Mouse (Mus musculus) spleen, adult 2 months (tissue): ENCODE measurements around the gene Fhad1.

ENCODE experiments used
- CTCF ChIP-seq: fragments of 200-500 bp; IDR thresholded peaks from 2 replicates; pipeline ENCODE4 v1.5.1; 2011; ENCODE audit warnings: mild to moderate bottlenecking, inconsistent platforms; ENCODE audit not compliant: insufficient read depth, insufficient read length, insufficient replicate concordance; ENCODE audit errors: extremely low read depth
- POLR2A ChIP-seq: fragments of 200-500 bp; IDR thresholded peaks from 2 replicates; pipeline ENCODE4 v1.6.1; 2011; ENCODE audit warnings: low read depth, low read length, inconsistent platforms

- TF ChIP-seq POLR2A (no peak), CTCF (no peak)
These were observed 65.4 kb downstream of the Fhad1 start for GRCm38 (mm10) chr4:141949436-141949835.
